Mouse (Mus musculus) stomach, postnatal 0 days (tissue): ENCODE measurements around the gene Oard1.

Source experiments
- CTCF ChIP-seq: IDR thresholded peaks from 2 replicates; pipeline ENCODE4 v1.5.1; 2016; ENCODE audit warnings: antibody characterized with exemption, low read depth, mild to moderate bottlenecking, moderate library complexity
- EP300 ChIP-seq: optimal IDR thresholded peaks from 2 replicates; pipeline ENCODE3; 2016; ENCODE audit warnings: antibody characterized with exemption

DNA sequence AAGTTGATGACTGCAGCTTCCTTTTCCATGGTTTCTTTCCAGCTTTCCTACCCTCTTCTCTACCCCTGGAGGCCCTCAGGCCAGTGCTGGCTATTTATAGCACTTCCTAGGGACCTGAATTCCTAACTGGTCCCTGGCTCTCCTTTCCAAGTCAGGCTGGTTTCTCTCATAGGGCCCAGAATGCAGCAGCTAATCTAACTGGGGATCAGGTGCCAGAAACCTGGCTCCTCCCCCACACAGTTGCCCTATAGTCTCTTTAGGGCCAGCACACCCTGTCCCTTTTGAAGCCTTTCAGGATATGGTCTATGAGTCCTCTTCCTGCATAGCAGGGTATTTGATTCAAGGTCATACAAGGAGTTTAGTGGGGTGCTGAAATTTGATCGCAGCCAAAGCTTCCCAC, 26.7 kb downstream of the Oard1 start:
- TF ChIP-seq CTCF: no peak
- no peak for TF ChIP-seq EP300
